Mouse (Mus musculus): ENCODE measurements at regions not wholly inside any gene's neighbourhood (a gene's known extent, or its start where the extent isn't known, plus 50 kb on each side); places are given as distances from the start of the nearest gene placed in this dataset.

GRCm38 (mm10) chr14:76863035-76863706, 173.4 kb upstream of the Ccdc122 start:
- no peak for DNase-seq

GRCm38 (mm10) chr14:76858396-76858795, 178.2 kb upstream of the Ccdc122 start:
- no peak for DNase-seq

DNA sequence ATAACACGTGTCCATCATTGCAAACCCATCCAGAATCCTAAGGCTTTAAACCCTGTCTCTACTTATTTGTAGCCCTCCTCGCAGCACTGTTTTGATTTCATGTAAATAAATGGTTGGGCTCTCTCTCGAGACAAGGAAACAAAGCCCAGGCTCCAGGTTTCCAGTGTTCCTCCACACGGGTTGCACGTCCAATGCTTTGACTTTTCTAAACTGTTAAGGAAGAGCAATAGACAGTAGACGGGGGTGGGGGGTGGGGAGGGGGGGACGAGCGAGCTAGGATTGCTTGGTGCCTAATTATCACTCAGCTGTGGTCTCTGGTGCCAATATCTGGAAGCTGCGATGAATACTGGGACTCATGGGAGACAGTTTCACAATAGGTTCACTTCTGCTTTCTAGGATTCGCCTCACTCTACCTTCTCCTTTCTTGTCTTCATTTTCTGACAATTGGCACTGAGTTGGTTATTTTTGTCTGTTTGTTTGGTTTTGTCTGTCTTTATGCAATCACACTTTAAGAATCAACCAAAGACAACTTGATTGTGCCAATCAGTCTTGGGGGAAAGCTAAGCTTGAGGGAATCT, 179.3 kb upstream of the Ccdc122 start:
- no peak for DNase-seq

- DNase-seq, result no peak
Observed at GRCm38 (mm10) chr14:76856591-76856990, 180.0 kb upstream of the Ccdc122 start.

GRCm38 (mm10) chr14:76854965-76855364, 181.6 kb upstream of the Ccdc122 start:
- DNase-seq, result no peak

DNA sequence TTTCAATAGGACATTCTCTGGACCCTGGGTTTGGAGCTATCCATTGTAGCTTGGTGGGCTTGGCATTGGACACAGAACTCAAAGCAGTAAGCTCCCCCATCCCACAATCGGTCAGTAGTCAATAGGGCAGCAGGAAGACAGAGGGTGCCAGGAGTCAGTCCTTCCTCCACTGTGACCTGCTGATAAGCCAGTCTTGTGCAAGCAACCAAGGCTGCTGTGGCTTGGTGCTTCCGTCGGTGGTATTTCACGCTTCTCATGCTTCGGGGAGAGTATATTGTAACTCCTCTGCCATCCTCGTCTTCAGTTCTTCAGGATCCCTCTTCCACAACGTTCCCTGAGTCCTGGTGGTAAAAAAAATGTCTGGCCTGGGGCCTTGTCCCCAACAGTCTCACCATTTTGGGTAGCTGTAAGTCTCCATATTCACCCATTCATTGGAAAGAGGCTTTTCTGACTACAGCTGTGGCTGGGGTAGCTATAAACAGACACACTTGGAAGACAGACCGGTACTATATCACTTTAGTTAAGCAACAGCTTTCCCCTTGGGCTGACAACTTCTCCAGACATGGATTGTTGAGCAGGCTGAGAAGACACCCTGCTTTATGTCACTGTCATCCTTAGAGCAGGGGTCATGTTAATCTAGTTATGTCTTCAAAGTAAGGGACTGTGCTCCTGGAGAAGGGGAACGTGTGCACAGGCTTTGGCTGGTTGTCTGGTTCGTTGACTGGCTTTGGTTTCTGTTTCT, 184.9 kb upstream of the Ccdc122 start:
- no peak for DNase-seq

GRCm38 (mm10) chr14:76850641-76851040, 185.9 kb upstream of the Ccdc122 start:
- no peak for DNase-seq

DNA sequence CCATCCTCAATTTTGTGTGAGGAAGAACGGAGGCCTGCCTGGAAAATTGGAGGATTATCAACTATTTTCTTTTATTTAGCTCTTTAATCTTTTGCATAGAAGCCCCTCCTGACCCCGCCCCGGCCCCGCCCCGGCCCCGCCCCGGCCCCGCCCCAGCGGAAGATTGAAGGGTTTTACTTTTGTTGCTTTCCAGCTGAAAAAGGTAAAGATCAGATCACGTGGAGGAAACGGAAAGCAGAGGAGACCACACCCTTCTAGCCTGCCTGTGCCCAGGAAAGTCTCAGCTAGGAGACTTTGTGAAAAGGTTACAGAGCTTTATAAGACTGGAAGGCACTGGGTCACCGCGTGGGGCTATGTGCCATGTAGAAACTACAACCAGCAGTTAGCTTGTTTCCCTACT, 186.5 kb upstream of the Ccdc122 start:
- no peak for DNase-seq

DNA sequence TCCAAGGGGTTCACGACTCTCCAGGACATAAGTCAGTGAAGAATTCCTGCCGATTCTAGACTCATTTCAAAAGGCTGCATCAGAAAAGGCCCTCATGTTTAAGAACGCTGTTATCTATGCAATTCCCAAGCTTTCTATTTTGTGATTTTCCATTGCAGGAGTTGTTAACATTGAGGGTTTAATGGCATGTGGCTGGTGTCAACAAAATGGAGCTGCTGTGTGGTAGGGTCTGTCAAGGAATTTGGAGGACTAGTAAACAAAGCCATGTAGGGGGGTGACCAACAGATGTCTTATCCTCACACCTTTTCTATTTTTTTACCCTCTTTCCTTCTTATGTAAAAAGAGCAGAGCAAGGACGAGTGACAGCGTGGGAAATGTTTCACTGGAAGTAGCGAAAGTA, 186.9 kb upstream of the Ccdc122 start:
- DNase-seq, result no peak

DNA sequence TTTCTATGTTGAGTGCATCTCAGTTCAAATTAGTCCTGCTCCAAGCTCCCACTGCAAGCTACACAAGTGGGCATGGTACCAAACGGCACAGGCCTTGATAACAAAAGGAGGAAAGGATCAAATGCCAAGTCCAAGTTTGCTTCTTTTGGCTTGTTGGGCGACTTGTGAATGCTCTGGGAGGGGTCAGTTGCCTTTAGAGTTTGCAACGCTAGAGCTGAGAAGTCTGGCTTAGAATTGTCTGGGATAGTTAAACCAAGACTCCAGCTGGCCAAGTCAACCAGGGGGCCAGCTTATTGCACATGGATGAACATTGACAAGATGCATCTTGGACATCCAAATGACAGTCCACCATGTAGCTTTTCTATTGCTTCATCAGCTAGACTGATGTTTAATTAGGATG, 187.5 kb upstream of the Ccdc122 start:
- no peak for DNase-seq

- DNase-seq, result no peak
Observed at GRCm38 (mm10) chr14:76845706-76846105, 190.9 kb upstream of the Ccdc122 start.

DNA sequence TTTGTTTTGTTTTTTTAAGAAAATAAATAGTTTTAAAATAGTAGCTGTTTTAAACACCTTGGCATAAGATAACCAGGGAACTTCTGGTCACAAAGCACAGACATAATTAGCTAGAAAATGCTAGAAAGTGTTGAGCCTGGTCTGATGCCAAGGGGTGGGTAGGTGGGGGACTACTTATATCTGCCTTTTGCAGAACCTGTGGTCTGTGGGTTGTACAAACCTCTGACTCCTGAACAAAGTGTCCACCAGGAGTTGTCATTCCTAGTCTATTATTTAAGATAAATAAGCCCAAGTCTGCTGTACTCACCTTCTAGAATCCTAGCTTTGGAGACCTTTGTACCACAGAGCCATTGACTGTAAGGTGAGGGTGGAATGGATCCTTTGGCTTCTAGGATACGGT, 191.9 kb upstream of the Ccdc122 start:
- DNase-seq, result no peak

GRCm38 (mm10) chr14:76837583-76838220, 198.9 kb upstream of the Ccdc122 start:
- peak; percentile 71 to 87 for DNase-seq

DNA sequence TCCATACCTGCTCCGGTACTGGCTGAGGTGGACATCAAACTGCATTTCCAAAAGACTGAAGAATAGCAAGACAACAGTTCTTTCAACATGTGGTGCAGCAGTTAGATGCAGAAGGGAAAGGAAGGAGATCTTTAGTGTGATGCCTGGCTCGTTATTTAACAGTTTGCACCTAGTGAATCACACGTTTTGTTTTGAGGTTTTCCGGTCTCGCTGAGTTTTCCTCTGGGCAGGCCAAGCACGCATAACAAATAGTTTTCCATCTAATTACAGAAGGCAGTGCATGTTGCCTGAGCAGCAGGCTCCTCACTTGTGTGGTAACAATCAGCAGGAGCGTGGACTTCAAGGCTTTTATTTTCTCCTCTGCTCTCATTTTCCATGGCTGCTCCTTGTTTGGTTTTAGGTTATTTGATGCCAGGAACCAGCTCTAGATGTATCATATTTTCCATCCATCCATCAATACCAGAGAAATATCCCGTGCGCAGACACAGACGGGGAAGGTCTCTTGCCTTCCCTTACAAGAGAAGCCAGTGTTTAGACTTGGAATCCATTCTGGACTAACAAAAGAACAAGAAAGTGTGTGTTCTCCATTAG, 199.6 kb upstream of the Ccdc122 start:
- DNase-seq, result no peak

- DNase-seq, result peak in 1 of 2 experiments; percentile 24
Observed at GRCm38 (mm10) chr14:76836271-76836670, 200.3 kb upstream of the Ccdc122 start.

DNA sequence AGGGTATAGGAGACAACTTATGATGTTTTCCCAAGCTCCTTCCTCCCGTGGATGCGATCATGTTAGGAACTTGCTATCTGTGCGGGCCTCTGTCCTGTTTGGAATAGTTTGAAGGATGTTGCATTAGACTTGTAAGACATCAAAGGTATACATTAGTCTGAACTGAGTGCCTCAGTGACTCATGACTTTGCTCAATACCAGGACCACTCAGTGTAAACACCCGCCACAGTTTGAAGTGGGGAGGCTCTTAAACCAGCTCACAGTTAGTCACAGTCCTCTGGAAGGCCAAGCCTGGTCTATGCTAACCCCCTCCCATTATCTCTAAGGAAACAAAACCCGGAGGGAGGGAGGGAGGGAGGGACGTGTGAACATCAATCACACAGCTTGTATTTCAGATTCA, 202.5 kb upstream of the Ccdc122 start:
- no peak for DNase-seq

GRCm38 (mm10) chr14:76829161-76829510, 207.4 kb upstream of the Ccdc122 start:
- no peak for DNase-seq

DNA sequence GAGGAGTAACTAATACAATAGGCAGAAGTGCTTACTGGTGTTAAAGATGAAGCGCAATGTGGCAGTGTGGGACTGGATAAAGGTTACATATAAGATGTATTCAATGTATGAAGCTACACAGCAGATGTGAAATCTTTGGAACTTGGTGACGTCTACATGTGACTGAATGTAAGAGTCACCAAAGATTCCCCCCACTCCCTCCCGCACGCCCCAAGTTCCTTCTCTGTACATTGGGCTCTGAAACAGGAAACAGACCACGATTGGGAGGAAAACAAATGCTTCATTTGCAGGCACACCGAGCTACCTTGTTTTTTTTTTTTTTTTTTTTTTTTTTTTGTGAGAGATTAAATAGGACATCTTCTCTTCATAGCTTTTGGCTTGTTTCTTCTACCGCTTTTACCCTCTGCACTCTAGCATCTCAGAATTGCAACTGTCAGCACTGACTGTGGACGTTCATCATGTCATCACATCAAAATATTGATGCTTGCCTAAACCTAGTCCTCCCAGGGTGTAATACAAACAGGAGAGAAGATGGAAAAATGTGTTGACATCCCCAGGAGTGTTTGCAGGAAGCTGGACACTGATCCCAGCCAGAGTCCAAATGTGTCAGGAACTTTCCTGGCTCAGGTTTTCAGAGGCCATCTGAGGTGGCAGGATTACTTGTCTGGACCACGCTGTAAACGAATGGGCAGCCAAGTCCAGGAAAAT, 208.0 kb upstream of the Ccdc122 start:
- peak; percentile 65 to 78 for DNase-seq

DNA sequence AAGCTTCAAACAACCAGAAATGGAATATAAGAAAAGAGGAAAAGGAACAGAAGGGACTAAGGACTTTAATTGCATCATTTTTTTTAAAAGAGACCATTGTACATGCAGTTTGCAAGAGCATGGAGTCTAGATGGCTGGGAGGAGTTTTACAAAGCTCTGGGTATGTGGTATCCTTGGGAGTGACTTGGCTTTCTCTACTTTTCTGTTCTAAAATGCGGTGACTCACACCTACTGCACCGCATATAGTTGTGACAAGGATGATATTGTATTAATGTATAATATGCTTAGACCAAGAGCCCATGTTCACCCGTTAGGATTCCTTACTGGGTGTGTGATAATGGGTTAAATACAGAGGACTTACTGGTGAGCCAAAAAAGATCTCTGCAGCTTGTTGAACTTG, 212.5 kb upstream of the Ccdc122 start:
- DNase-seq, result no peak

DNA sequence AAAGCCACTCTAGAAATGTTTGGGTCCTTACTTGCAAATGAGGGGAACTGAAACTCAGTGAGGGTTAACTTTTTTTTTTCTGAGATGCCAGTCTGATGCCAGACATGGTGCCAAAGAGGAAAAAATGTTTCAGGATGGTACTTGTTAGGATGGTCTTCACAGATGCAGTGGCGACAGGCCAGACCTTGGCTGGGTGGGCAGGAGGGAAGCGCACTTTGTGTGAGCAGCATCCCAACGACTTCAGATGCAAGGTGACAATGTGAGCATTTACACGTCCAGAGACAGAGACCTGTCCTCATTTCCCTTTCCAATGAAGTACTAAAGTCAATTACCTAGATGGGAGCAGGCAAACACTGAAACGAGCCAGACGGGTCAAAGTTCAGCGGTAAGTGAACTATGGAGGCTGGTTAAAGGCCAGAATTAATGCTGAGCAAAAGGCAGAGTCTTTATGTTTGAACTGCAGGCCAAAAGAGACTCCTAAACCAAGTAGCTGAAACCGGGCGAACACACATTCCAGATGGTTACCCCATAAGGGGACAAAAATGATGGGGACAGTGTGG, 213.7 kb upstream of the Ccdc122 start:
- DNase-seq, result peak; percentile 79 to 85

DNA sequence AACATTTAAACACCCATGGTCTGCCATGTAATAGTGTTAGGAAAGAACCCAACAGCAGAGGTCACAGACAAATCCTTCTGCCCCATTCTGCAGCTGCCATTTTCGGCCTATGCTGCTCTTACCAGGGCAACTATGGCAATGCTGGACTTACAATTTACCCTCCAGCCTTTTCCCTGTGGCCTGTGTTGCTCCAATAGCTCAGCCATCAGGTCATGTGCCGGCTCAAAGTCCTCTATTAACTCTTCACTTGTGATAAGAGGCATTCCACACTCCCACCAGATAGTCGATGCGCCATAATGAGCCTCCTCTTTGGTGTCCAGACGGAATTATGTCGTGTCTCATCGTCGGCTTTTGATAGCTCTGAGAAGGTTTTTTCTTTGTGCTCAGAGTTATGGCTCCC, 214.7 kb upstream of the Ccdc122 start:
- DNase-seq, result no peak

- no peak for DNase-seq
Observed at GRCm38 (mm10) chr14:76821484-76821883, 215.1 kb upstream of the Ccdc122 start.
